Mouse (Mus musculus) limb, embryonic 15.5 days (tissue): Measurements from ENCODE around the gene Cyp27b1. TPM values are rescaled to one million over a fixed set of nuclear protein-coding genes. Genes with fewer than 3 reads are reported as not detected.
"Not testable (repeated sequence)": the region's sequence is repeated elsewhere in the genome, so short reads cannot be mapped to it uniquely, and the experiment has no call there.

Experiments used
- ATAC-seq: fragments of 200-750 bp; cut with Nextera tagmentation; 2 replicates; pipeline ENCODE4 v1.8.0; 2017; ENCODE audit warnings: low read depth, moderate TSS enrichment; ENCODE audit not compliant: insufficient number of reproducible peaks, low FRiP score, low TSS enrichment
- H3K27ac ChIP-seq: fragments of 300-500 bp; sonication (generic); 2 replicates; pipeline ENCODE4 v1.5.1; 2015; ENCODE audit warnings: moderate library complexity, mild to moderate bottlenecking, inconsistent platforms
- H3K27me3 ChIP-seq: fragments of 300-500 bp; sonication (generic); 2 replicates; pipeline ENCODE4 v1.6.1; 2015; ENCODE audit warnings: inconsistent platforms
- H3K36me3 ChIP-seq: fragments of 300-500 bp; sonication (generic); 2 replicates; pipeline ENCODE4 v1.6.1; 2015; ENCODE audit warnings: inconsistent platforms
- H3K4me1 ChIP-seq: fragments of 300-500 bp; sonication (generic); 2 replicates; pipeline ENCODE4 v1.6.1; 2015; ENCODE audit warnings: inconsistent platforms
- H3K4me2 ChIP-seq: fragments of 300-500 bp; sonication (generic); 2 replicates; pipeline ENCODE4 v1.6.1; 2015; ENCODE audit warnings: mild to moderate bottlenecking, inconsistent platforms
- H3K4me3 ChIP-seq: fragments of 300-500 bp; sonication (generic); 2 replicates; pipeline ENCODE4 v1.5.1; 2015; ENCODE audit warnings: mild to moderate bottlenecking, inconsistent platforms
- H3K9ac ChIP-seq: fragments of 300-500 bp; sonication (generic); 2 replicates; pipeline ENCODE4 v1.6.1; 2015; ENCODE audit warnings: inconsistent platforms
- H3K9me3 ChIP-seq: fragments of 300-500 bp; sonication (generic); 2 replicates; pipeline ENCODE4 v1.6.1; 2016; ENCODE audit warnings: inconsistent platforms
- WGBS: fragments of 180-500 bp; shearing (Covaris S2); methylation state at CpG from one replicate; pipeline ENCODE4 v1.1.7; 2015; 5-methylcytosine and 5-hydroxymethylcytosine counted together
- polyA plus RNA-seq: library from polyadenylated mRNA; unstranded; fragments of >200 nt; fragmentation: Nextera tagmentation; extraction: Ambion mirVana; gene quantifications from 2 replicates; pipeline ENCODE4 v1.2.1, GENCODE M21; 2015

The Cyp27b1 gene
- polyA plus RNA-seq, 1 experiment from 2014 or later: 0.32 TPM

- peak; percentile 93 for ATAC-seq
- Histone ChIP-seq H3K9me3 (no peaks in the 10 kb centered on the region), H3K4me2 (peak within 1 kb of the TSS; percentile 76), H3K27ac (peak within 1 kb of the TSS; percentile 88), H3K27me3 (peaks cover 13% of the 10 kb centered on the region), H3K4me3 (peak within 1 kb of the TSS; percentile 82), H3K4me1 (peaks cover 38% of the 10 kb centered on the region), H3K9ac (peak within 1 kb of the TSS; percentile 80), H3K36me3 (peaks cover 38% of the 10 kb centered on the region)
- under 1% methylated on average over 46 of the region's 46 CpGs for WGBS
Observed at GRCm38 (mm10) chr10:127063239-127063872, 15.3 kb downstream of the Cyp27b1 start, which contains the start of gene Cdk4. Gene Cdk4, plus strand, starts transcription at chr10:127063534.

GRCm38 (mm10) chr10:127063913-127064870 is 16.1 kb downstream of the Cyp27b1 start:
- Histone ChIP-seq H3K27ac (peak overlapping the region; percentile 88), H3K4me1 (peaks cover 38% of the 10 kb centered on the region), H3K9me3 (no peaks in the 10 kb centered on the region), H3K4me2 (peak overlapping the region; percentile 76), H3K4me3 (peak overlapping the region; percentile 82), H3K9ac (peak overlapping the region; percentile 80), H3K36me3 (peaks cover 40% of the 10 kb centered on the region), H3K27me3 (peaks cover 13% of the 10 kb centered on the region)
- 10% methylated on average over 37 of the region's 37 CpGs for WGBS
- no peak for ATAC-seq

- peaks cover 40% of the 10 kb centered on the region for H3K36me3 ChIP-seq
- H3K4me3 ChIP-seq: no peak overlapping the region
- no peak overlapping the region for H3K9ac ChIP-seq
- 86% methylated on average over 9 of the region's 9 CpGs for WGBS
- peaks cover 4% of the 10 kb centered on the region; the same call in 1 of the 2 replicates for H3K27me3 ChIP-seq
- ATAC-seq: no peak
- no peaks in the 10 kb centered on the region for H3K9me3 ChIP-seq
- peaks cover 36% of the 10 kb centered on the region for H3K4me1 ChIP-seq
- no peak overlapping the region for H3K27ac ChIP-seq
- H3K4me2 ChIP-seq: no peak overlapping the region
Observed at GRCm38 (mm10) chr10:127065981-127066380, 17.9 kb downstream of the Cyp27b1 start.

DNA sequence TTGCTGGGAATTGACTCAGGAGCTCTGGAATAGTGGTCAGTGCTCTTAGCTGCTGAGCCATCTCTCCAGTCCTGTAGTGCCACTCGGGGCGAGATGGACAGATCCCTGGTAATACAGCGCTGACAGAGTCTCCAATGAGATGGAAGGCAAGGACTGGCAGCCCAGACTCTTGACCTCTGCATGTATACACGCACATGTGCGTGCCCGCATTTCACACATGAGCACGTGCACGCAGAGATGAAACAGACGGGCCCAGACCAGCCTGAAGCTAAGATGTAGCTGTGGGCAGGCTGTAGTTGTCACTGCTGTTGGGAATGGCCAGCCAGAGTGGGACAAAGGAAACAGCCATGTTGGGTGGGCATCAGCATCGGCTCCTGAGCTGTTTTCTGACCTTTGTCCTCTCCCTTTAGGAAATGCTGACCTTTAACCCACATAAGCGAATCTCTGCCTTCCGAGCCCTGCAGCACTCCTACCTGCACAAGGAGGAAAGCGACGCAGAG is 18.5 kb downstream of the Cyp27b1 start:
- H3K27ac ChIP-seq: no peak overlapping the region
- ATAC-seq: no peak
- 93% methylated on average over 14 of the region's 14 CpGs for WGBS
- H3K9ac ChIP-seq: no peak overlapping the region
- H3K4me3 ChIP-seq: no peak overlapping the region
- no peak overlapping the region for H3K4me2 ChIP-seq
- H3K9me3 ChIP-seq: no peaks in the 10 kb centered on the region
- H3K4me1 ChIP-seq: peaks cover 39% of the 10 kb centered on the region
- peaks cover 40% of the 10 kb centered on the region for H3K36me3 ChIP-seq
- no peaks in the 10 kb centered on the region for H3K27me3 ChIP-seq

DNA sequence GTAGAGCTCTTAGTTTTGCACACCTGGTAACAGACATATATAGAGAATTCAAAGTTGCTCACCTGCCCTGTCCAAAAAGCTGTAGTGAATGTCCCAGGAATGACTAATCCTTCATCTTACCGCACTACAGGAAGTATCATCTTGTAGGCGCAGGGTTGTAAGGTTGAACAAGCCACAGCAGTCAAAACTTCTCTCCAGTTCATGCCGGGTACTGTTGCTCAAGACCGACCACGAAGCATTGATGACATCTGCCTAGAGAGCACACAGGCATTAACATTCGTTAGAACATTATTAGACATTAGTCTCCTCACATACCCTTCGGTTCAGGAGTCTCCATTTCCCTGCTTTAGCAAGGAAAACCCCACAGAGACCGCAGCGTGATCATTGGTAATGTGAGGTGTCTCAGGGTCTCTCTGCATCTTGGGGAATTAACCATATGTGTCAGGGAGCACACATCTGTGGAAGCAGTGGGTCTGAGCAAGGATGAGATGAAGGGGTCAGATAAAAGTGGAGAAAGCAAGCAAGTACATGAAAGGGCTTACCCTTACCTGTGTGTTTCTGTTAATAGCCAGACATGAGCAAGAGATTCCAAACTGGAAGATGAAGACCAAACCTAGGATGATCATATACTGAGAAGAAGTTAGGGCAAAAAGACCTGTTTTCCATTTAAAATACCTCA is 20.4 kb downstream of the Cyp27b1 start:
- Histone ChIP-seq H3K27ac (peak overlapping the region; percentile 95), H3K4me3 (peak overlapping the region; percentile 68), H3K4me1 (peaks cover 39% of the 10 kb centered on the region), H3K27me3 (no peaks in the 10 kb centered on the region), H3K36me3 (peaks cover 40% of the 10 kb centered on the region), H3K4me2 (peak overlapping the region; percentile 74), H3K9me3 (no peaks in the 10 kb centered on the region), H3K9ac (peak overlapping the region; percentile 10; the same call in 1 of the 2 replicates)
- ATAC-seq: no peak
- WGBS: 71% methylated on average over 9 of the region's 9 CpGs

- Histone ChIP-seq H3K36me3 (peaks cover 40% of the 10 kb centered on the region), H3K27me3 (no peaks in the 10 kb centered on the region), H3K9me3 (no peaks in the 10 kb centered on the region), H3K27ac (peak overlapping the region; percentile 95), H3K4me1 (peaks cover 37% of the 10 kb centered on the region), H3K4me3 (peak overlapping the region; percentile 68), H3K4me2 (peak overlapping the region; percentile 74), H3K9ac (peak overlapping the region; percentile 51)
- 7% methylated on average over 30 of the region's 30 CpGs for WGBS
- peak; percentile 66; the same call in 1 of the 2 replicates for ATAC-seq
Observed at GRCm38 (mm10) chr10:127069281-127070189, 21.5 kb downstream of the Cyp27b1 start.

DNA sequence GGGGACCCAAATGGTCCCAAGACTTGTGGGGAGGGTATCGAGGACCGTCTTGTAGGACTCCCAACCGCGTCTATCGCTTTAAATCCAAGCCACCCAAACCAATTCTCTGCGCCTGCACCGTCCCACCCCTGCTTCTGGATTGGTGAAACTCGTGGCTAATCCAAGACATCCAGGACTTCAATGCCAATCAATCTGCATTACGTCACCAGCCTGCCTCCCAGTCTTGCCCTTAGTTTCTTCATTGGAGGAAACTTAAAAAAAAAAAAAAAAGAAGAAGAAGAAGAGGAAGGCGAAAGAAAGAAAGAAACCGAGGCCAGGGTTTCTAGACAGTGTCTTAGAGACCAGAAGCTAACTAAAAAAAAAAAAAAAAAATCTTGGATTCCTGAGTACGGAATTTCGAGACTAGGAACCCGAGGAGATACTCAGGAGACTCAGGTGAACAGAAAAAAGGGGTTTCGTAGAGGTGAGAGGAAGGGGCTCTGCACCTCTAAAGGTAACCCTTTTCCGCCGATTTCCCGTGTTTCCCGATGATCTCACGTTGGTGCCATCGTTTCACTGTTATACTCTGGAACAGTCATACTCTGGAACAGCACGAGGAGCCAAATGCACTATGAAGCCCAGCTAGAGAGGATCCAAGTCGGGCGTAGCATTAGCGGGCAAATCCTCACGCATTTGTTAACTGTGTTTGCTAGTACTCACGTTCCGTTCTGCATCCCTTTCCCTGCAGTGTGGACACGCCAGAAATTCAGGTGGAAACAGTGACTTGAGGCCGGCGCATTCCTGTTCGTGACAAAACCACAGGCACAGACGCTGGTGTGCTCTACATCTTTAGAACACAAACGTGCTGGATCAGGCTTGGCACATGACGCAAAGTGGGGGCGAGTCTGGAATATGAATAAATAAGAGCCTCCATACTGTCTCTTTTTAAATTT is 22.4 kb downstream of the Cyp27b1 start, which contains the start of gene Tspan31:
Tspan31 (minus strand) TSS at position 75 of the 932 bp plus-strand sequence.
- Histone ChIP-seq H3K27me3 (peaks cover 8% of the 10 kb centered on the region), H3K4me1 (peaks cover 30% of the 10 kb centered on the region), H3K27ac (peak within 1 kb of the TSS; percentile 95), H3K4me3 (peak within 1 kb of the TSS; percentile 68), H3K4me2 (peak within 1 kb of the TSS; percentile 74), H3K36me3 (peaks cover 31% of the 10 kb centered on the region), H3K9ac (peak within 1 kb of the TSS; percentile 54), H3K9me3 (no peaks in the 10 kb centered on the region)
- WGBS: 1% methylated on average over 36 of the region's 36 CpGs
- peak; percentile 88 for ATAC-seq

DNA sequence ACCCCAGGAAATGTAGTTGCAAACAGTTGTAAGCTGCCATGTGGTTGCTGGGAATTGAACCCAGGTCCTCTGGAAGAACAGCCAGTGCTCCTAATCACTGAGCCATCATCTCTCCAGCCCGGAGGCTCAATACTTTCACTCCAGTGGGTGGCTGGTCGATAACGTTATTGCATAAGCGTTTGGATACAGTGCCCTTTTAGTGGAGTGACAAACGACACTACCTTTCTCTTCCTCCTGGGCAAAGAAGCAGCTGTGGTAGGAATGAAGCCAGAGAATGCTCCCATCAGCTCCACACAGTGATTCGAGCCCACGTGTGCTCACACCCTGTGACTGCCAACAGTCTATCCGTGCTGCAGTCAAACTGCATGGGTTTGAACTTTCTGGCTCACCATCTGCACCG is 23.2 kb downstream of the Cyp27b1 start:
- H3K27ac ChIP-seq: no peak overlapping the region
- WGBS: 73% methylated on average over 9 of the region's 9 CpGs
- no peak for ATAC-seq

DNA sequence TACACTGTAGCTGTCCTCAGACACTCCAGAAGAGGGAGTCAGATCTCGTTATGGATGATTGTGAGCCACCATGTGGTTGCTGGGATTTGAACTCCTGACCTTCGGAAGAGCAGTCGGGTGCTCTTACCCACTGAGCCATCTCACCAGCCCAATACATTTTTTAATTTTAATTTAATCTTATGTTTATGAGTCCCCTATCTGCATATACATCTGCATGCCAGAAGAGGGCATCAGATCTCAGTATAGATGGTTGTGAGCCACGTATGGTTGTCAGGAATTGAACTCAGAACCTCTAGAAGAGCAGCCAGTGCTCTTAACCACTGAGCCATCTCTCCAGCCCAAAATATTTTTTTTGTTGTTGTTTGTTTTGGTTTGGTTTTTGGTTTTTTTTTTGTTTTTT is 24.2 kb downstream of the Cyp27b1 start:
- WGBS: 90% methylated on average over 4 of the region's 4 CpGs
- ATAC-seq: not testable (repeated sequence)

More for the DNA sequence above, 23.2 kb downstream of the Cyp27b1 start:
- peaks cover 16% of the 10 kb centered on the region for H3K27me3 ChIP-seq
- peak overlapping the region; percentile 74 for H3K4me2 ChIP-seq
- H3K9ac ChIP-seq: peak overlapping the region; percentile 54
- peak overlapping the region; percentile 68 for H3K4me3 ChIP-seq
- H3K36me3 ChIP-seq: peaks cover 24% of the 10 kb centered on the region
- peaks cover 26% of the 10 kb centered on the region for H3K4me1 ChIP-seq
- H3K9me3 ChIP-seq: no peaks in the 10 kb centered on the region

GRCm38 (mm10) chr10:127072969-127073368 is 24.9 kb downstream of the Cyp27b1 start:
- not testable (repeated sequence) for ATAC-seq, H3K9me3 ChIP-seq, H3K4me3 ChIP-seq, H3K9ac ChIP-seq, H3K36me3 ChIP-seq, H3K4me2 ChIP-seq, H3K27ac ChIP-seq
- Histone ChIP-seq H3K4me1 (peaks cover 26% of the 10 kb centered on the region), H3K27me3 (peaks cover 33% of the 10 kb centered on the region)
- 79% methylated on average over 2 of the region's 2 CpGs for WGBS

More for the DNA sequence above, 24.2 kb downstream of the Cyp27b1 start:
- H3K9ac ChIP-seq, H3K9me3 ChIP-seq, H3K27ac ChIP-seq, H3K4me3 ChIP-seq, H3K4me2 ChIP-seq: not testable (repeated sequence)
- H3K36me3 ChIP-seq: peaks cover 13% of the 10 kb centered on the region
- peaks cover 26% of the 10 kb centered on the region for H3K27me3 ChIP-seq
- peaks cover 26% of the 10 kb centered on the region for H3K4me1 ChIP-seq
